Mouse (Mus musculus): ENCODE data around the gene Yy1.

The Yy1 gene

DNA sequence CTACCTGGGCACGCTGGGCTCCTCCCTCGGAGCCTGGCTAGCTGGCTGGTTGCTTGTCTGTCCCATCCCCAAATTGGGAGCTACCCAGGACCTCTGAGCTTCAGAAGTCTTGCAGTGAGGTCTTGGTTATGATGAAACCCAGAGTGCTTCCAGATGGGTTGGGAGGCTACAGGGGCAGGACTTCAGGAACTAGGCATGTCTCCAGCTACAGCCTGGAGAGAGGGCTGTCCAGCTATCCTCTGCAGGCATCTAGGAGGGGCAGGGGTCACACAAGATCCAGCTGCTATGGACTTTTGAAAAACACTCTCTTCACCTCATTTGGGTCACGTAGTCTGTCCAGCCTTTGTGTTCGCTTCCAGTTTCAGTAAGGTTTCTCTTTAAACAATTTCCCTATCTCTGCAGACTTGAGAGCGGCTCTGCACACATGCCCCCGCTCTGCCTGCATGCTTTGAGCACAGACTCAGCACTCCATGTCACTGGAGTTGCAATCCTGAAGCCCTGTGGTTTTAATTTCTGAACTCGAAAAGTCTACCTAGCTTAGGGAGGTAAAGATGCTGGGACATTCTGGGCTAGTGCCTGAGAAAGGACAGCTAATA, 64.9 kb downstream of the Yy1 start:
- no peak for DNase-seq (ENCODE audit: low spot score)

DNA sequence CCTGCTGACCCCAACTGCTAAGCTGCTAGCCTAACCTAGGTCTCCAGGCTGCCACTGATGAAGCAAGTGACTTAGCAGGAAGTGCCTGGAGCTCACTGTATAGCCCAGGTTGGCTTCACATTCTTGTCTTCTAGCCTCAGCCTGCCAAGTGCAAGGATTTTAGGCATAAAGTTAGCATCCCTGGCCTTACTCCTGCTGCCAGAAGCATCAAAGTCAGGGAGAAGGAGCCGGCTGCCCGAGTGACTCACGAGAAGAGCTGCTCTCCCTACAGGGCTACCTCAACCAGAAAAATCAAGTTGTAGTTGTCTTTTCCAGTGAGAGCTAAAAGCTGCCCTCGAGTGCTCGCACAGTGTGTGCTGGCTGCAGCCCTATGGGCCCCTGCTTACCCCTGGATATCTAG, 65.7 kb downstream of the Yy1 start:
- no peak for DNase-seq (ENCODE audit: low spot score)

- DNase-seq (ENCODE audit: low spot score) = no peak
Observed at GRCm38 (mm10) chr12:108865007-108865494, 72.3 kb downstream of the Yy1 start.

DNA sequence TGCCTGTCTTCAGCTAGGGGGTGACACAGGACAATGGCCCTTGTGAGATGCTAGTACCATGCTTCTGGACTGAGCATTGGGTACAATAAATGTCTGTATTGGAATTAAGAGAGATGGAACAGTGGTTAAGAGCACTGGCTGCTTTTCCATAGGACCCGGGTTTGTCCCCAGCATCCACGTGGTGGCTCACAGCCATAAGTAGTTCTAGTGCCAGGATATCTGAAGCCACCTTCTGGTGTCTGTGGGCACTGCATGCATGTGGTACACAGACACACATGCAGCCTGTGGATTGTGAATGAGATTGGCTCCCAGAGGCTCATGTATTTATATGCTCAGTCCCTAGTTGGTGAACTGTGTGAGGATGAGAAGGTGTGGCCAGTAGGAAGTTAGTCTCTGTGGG, 76.8 kb downstream of the Yy1 start:
- DNase-seq (ENCODE audit: low spot score) = no peak
